Mouse (Mus musculus) kidney, adult 11 months (tissue): Measurements from ENCODE around the gene Zfp758.
"Not testable (repeated sequence)": the region's sequence is repeated elsewhere in the genome, so short reads cannot be mapped to it uniquely, and the experiment has no call there.

ENCODE experiments used
- DNase-seq: peaks from one replicate; pipeline ENCODE4 v3.0.0; 2022

Gene Zfp758

DNA sequence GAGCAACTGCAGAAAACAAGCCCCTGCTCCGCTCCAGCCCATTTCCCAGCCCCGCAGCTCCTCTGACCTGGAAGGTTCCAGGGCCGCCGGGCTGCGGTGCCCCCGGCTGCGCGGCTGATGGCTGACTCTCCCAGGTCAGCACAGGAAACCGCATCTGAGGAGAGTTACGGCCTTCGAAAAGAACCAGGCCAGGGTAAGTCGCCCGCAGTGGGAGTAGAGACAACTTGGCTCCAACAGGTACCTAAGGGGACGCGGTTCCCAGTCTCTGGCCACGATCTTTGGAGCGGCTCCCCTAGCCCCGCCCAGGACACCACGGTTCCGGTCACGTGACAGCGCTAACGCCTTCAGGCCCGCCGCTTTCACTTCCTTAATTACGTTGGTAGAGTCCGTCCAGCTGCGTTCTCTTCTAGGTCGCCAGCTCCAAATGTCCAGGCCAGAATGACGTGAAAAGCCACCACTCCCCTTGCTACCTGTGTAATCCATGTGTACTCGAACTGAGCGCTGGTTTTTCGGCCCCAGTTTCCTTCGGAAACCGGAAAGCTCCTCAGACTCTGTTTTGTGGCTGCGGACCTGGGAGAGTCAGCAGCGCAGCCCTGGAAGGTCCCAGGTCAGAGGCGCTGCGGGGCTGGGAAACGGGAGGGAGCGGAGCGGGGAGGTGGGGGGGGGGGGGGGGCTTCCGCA, at the start of gene Zfp758, which contains the start of gene Zfp944:
TSS of gene Zfp758 (plus strand) at position 353 of the 681 bp plus-strand sequence.
TSS of gene Zfp944 (minus strand) at position 300 of the 681 bp plus-strand sequence.
- DNase-seq: peak; percentile 68

DNA sequence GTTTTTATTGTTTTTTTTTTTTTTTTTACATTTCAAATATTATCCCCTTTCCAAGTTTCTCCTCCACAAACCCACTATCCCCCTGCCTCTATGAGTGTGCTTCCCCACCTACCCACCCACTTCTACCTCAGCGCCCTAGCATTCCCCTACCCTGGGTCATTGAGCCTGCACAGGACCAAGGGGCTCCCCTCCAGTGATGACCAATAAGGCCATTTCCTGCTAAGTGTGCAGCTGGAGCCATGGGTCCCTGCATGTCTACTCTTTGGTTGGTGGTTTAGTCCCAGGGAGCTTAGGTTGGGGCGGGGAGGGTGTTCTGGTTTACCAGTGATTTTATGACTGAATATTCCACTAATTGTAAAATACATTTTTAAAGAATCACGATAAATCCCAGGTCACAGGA, 47.0 kb upstream of the Zfp758 start:
- peak; percentile 10 for DNase-seq

DNA sequence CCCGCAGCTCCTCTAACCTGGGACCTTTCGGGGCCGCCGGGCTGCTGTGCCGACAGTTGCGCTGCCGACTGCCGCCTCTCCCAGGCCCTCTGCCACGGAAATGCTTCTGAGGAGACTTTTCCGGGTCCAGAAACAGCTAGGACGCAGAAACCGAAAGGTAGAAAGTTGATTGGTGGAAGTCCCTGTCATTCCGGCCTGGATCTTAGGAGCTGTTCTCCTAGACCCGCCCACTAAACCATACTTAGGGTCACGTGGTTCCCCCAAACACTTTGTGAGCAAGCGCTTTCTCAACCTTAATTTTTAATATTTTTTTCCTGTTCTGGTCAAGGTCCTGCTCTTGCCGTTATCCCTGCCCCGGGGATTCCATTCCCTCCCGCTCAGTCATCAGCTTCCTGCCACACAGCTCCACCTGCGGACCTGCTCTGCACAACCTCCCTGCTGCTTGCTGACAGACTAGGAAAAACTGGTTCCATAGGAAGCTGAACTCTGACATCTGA, 46.5 kb upstream of the Zfp758 start, which contains the start of gene CT030661.1:
TSS of gene CT030661.1 (minus strand) at position 108 of the 497 bp plus-strand sequence.
- DNase-seq: peak; percentile 95

DNA sequence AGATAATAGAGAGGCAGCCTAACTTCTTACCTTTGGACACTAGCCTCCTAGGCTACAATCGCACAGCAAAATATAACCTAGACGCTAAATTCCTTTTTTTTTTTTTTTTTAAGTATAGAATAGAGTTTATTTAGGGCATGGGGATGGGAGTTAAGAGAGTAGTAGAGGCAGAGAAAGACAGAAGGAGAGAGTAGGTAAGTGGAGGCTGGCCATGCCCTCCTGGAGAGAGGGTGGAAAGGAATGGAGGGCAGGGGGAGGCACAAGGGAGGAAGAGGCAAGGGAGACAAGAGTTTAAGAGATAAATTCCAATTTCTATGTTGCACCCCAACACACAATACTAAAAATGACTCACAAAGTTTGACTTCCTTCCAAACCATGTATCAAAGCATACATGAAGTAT, 46.0 kb upstream of the Zfp758 start:
- DNase-seq: not testable (repeated sequence)

DNA sequence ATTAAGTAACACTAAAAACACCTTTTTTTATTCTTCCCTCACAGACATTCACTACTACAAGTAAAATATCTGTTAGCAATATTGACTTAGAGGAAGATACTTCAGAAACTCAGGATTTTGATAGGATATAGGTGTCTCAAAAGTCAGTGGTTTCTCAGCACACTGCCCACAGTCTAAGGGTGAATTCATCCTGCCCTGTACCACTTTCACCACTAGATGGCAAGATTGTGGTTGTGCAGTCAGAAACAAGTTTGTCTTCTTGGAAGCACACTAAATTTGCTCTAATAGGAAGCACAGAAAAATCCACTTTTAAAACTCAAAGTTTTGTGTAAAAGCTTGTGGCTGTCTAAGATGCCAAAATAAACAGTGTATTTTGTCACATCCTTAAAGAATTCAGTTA, 8.5 kb upstream of the Zfp758 start:
- no peak for DNase-seq

DNA sequence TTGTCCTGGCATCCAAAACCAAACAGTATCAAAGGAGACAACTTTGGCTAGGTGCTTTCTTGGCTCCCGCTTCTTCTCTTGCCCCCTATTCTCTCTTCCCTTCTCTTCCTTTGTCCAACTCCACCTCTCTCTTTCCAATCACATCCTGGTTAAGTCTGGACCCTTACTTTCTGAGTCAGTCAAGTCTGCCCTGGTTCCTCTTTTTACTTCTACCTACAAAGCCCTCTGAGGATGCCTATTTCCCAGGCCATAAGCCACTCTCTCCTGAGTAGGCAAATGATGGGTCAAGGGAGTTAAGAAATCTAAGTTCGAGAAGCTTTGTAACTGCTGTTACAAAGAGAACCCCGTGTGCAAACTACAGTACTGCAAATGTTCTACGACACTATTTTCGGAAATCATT, 681 bp upstream of the Zfp758 start:
- DNase-seq: no peak

DNA sequence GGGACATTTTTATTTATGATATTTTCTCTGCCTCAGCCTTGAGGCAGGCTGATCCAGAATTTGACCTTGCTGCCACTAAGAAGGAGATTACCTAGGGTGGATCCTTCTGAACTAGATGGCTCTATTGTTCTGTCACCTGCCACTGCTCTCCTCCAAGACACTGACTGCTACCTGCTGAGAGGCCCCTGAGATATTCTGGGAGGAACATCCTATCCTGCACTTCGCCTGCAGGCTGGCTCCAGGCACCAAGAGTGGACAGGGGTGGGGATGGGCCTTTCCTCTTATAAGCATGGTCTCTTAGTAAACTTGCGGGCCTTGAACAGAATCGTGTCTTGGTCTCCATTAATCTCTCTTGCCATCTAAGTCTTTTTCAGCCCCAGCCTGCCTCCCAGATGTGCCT, 2.6 kb downstream of the Zfp758 start:
- no peak for DNase-seq

DNA sequence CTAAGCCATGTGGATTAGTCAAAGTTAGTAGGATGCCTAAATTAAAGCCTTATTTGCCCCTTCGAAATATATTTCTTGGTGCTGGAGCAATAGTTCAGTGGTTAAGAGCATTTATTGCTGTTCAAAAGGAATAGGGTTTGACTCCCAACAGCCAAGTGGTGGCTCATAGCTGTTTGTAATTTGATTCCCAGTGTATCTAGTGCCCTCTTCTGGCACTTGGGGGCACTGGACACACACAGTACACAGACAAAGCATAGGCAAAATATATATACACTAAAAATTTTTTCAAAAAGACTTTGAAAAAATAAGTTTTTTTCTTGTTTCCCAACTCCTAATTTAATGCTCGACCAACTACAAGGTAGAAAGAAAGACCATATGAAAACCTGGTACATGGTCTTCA, 49.5 kb downstream of the Zfp758 start:
- DNase-seq: peak; percentile 26

DNA sequence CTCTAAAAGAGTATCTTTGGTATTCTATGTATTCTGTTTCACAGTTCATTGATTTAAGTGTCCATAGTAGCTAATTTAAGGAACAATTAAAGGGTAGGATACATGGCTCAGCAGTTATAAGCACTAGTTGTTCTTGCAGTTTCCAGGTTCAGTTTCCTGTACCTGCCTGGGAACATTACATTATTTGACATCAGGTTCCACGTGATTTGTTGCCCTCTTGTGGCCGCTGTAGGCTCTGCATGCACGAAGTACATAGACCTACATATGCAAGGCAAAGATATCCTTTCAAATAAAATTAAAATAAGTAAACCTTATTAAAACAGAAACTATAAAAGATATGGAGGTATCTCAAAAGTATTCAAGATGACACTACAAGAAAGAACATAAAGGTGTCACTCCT, 56.3 kb downstream of the Zfp758 start:
- DNase-seq: peak; percentile 53

DNA sequence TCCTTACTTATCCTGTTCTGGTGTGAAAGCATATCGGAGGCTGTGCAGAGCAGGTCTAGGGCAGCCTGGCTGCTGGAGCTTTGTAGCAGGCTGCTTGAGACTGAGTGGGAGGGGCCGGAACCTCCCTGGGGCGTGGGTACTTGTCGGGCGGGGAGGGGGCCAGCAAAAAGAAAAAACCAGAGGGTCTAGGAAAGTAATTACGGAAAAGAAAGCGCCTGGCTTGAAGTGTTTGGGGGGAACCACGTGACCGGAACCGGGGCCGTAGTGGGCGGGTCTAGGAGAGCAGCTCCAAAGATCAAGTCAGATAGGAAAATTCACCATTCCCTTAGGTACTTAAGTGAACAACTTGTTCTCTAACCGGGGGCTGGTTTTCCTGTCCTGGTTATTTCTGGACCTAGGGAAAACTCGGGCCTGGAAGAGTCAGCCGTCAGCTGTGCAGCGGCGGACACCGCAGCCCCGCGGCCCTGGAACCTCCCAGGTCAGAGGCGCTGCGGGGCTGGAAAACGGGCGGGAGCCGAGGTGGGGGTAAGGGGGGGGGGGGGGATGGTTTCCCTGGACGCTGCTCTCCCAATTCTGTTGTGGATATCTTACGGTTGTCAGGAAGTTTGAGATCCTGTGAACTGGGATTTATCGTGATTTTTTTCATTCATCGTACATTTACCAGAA, 62.8 kb downstream of the Zfp758 start, which contains the start of gene Zfp946:
TSS of gene Zfp946 (plus strand) at position 271 of the 666 bp plus-strand sequence.
- DNase-seq: peak; percentile 88

DNA sequence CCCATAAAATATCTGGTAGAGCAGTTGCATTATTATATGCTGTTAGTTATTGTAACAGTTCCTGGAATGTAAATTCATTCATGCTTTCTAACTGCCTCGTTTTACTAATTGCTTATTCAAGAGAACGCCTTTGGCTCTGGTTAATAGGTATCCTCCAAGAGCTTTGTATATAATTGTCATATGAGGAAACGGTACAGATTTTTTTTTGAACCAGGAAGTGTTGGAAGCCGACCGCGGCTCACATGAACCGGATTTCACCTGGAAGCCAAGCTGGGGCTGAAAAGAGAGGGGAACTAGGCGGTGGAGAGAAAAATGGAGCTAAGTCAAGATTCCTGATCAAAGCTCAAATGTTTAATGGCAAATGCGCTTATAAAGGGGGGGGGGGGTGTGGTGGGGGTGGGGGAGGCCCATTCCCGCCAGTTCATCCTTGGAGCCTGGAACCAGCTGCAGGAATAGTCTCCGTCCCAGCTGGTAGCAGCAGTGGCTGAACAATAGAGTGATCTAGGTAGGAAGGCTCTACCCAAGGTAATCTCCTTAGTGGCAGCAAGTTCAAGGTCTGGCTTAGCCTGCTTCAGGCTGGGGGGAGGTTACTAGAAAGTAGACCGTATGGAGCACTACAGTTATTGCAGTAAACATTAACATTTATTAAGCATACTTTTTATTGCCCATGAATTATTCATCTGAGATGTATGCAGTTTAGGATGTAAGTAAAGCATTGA, 63.5 kb downstream of the Zfp758 start:
- peak; percentile 15 for DNase-seq
